Mouse (Mus musculus) thymus, adult 2 months (tissue): Measurements from ENCODE around the gene Zfp59.

ENCODE experiments used
- CTCF ChIP-seq: fragments of 200-500 bp; IDR thresholded peaks from 2 replicates; pipeline ENCODE4 v1.5.1; 2012; ENCODE audit warnings: mild to moderate bottlenecking, control low read depth, low read length, moderate library complexity, borderline replicate concordance; ENCODE audit not compliant: control insufficient read depth, poor library complexity, insufficient read depth; ENCODE audit errors: extremely low read depth
- POLR2A ChIP-seq: fragments of 200-500 bp; IDR thresholded peaks from 2 replicates; pipeline ENCODE4 v1.6.1; 2012; ENCODE audit warnings: mild to moderate bottlenecking, low read length, control low read depth, moderate library complexity; ENCODE audit not compliant: control insufficient read depth, poor library complexity, insufficient read depth; ENCODE audit errors: extremely low read depth

- TF ChIP-seq POLR2A (no peak), CTCF (no peak)
Observed at GRCm38 (mm10) chr7:27840104-27840503, 1.7 kb downstream of the Zfp59 start.
